Mouse (Mus musculus): ENCODE measurements around the gene Cib3. TPM values are rescaled to one million over a fixed set of nuclear protein-coding genes. Genes with fewer than 3 reads are reported as not detected.
A peak's percentile ranks its signal among the peaks of the same experiment; 100 is the strongest.

The Cib3 gene
- total RNA-seq, 2 experiments from 2014 or later, result not detected

- DNase-seq (ENCODE audit: low spot score in 2 of 2), result no peak
Measured at GRCm38 (mm10) chr8:72211846-72212245, 791 bp downstream of the Cib3 start.

- DNase-seq (ENCODE audit: low spot score in 2 of 2), result no peak
Measured at GRCm38 (mm10) chr8:72210710-72211109, 1.9 kb downstream of the Cib3 start.

GRCm38 (mm10) chr8:72210222-72210621 lies 2.4 kb downstream of the Cib3 start:
- no peak for DNase-seq (ENCODE audit: low spot score in 2 of 2)

- no peak for DNase-seq (ENCODE audit: low spot score in 2 of 2)
Measured at GRCm38 (mm10) chr8:72208582-72208981, 4.1 kb downstream of the Cib3 start.

DNA sequence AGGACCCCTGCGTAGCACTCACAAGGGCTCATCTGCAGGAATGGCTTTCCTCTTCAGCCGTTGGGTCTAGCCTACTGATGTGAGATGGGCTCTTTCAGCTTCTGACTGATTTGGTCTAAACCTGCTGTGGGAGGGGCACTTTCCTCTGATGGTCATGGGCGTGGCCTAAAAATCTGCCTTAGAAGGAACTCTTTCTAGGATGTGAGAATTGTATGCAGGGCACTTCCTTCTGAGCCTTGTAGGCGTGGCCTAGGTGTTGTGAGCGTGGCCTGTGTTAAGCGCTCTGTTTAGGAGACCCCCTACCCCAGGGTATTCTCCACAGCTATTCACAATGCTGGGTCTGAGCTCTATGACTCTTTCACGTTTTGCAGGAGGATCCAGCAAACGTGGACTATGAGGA lies 14.6 kb downstream of the Cib3 start:
- DNase-seq (ENCODE audit: low spot score in 2 of 2), result no peak

DNA sequence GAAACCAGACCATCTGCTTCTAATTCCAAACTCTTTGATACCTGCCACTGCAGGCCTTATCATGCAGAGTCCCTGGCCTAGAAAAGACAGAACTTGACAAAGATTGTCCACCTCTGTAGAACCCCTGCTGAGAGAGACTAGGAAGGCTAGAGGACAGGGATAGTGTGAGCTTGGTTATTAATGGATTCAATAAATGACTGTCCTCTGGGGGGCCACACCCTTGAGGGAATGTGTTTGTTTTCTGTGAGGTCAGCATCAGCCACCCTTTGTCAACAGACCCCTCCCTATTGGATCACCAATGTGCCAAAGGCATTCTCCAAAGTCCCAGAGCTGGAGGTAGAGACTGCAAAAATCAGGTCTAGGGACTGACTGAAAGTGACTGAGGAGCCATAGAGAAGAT lies 20.6 kb downstream of the Cib3 start:
- no peak for DNase-seq (ENCODE audit: low spot score in 2 of 2)

- DNase-seq (ENCODE audit: low spot score in 2 of 2), result no peak
Measured at GRCm38 (mm10) chr8:72190215-72190539, 22.5 kb downstream of the Cib3 start.

DNA sequence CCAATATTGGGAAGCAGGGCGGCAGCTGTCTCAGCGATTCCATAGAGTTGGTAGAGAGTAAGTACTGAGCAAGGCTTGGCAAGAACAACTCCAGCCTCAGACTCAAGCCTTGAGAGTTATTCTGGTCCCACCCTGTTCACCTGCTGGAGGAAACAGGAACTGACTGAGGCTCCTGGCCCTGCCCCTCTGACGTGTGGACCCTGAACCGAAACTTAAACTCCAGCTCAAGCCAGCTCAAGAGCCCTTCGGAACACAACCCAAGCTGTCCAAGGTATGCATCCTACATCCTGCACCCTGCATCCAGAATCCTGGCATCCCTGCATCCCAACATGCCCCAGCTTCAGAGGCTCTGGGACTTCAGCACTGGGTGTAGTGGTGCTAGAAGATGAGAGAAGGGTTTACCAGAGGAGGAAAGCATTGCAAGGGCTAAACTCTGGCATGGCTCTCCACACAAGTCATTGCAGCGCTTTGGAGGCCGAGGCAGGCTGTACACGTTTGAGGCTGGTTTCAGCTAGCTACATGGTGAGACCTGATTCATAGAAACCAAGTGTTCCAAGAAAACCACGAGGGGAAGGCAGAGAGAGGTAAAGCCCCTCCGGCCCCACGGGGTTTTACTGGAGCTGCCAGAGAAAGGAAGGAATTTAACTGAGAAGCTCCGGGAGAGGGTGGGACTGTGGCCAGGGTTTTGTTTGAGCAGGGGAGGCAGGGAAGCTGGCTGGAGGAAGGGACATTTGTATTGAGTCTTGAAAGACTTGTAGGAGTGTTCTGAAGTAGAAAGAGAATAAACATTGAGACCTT lies 23.0 kb downstream of the Cib3 start, which contains the start of gene Hsh2d:
Gene Hsh2d (plus strand): TSS at position 222 of the 798 bp plus-strand sequence.
- no peak for DNase-seq (ENCODE audit: low spot score in 2 of 2)

DNA sequence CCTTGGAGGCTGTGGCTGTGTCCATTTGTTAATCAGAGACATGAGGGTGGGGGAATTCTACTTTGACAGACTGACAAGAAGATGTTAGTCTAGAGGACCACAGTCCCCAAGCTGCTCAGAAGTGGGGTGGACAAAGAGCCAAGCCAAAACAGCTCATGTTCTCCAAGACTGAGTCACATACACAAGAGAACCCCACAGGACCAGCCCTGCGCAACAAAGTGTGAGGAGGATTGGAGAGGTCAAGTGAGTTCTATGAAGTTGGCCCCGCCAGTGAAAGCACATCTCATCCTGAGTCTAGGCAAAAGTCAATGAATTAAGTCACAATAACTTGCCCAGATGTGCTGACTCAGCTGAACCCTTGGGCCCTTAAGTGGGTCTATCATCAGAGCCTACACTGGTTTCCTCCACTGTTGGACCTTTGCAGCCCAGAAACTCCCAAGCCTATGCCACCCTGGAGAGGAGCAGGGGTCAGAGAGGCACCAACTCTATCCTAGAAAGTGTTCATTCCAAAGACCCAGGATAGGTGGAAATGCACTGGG lies 24.8 kb downstream of the Cib3 start:
- DNase-seq (ENCODE audit: low spot score in 2 of 2), result no peak

- no peak for DNase-seq (ENCODE audit: low spot score in 2 of 2)
Measured at GRCm38 (mm10) chr8:72183554-72184202, 29.0 kb downstream of the Cib3 start.

- DNase-seq (ENCODE audit: low spot score in 2 of 2), result peak; percentile 71 to 85
Measured at GRCm38 (mm10) chr8:72177346-72177925, 35.2 kb downstream of the Cib3 start.

GRCm38 (mm10) chr8:72169681-72170249 lies 42.9 kb downstream of the Cib3 start:
- no peak for DNase-seq (ENCODE audit: low spot score in 2 of 2)

- no peak for DNase-seq (ENCODE audit: low spot score in 2 of 2)
Measured at GRCm38 (mm10) chr8:72169098-72169668, 43.5 kb downstream of the Cib3 start.

DNA sequence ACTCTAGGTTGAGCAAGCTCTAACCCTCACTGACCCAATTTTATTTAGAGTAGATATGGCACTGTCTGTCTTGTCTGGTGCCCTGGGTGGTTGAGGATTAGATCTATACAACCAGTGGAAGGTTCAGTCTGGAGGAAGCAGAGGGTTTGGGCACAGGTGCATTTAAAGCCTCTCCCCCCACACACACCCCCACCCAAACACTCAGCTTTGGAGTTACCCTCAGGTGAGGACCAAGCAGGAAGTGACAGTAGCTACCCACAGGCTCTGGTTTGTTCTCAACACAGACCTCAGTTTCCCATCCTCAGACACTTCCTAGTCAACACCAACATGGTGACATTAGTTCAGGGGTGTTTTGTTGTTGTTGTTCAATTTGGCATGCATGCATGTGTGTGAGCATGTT lies 49.8 kb downstream of the Cib3 start:
- DNase-seq (ENCODE audit: low spot score in 2 of 2), result no peak

- peak; percentile 98 to 99 for DNase-seq (ENCODE audit: low spot score in 2 of 2)
Measured at GRCm38 (mm10) chr8:72160707-72161697, 51.6 kb downstream of the Cib3 start, which contains the start of gene Rab8a. Gene Rab8a (plus strand): TSS chr8:72161200.

DNA sequence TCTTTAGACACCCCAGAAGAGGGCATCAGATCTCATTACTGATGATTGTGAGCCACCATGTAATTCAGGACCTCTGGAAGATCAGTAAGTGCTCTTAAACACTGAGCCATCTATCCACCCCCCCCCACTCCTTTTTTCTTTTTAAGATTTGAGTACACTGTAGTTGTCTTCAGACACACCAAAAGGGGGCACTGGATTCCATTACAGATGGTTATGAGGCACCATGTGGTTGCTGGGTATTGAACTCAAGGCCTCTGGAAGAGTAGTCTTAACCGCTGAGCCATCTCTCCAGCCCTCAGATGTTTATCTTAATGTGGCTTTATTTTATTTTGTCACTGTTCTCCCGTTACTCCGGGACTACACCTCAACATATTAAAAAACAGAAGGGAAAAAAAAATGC lies 52.6 kb downstream of the Cib3 start:
- no peak for DNase-seq (ENCODE audit: low spot score in 2 of 2)

DNA sequence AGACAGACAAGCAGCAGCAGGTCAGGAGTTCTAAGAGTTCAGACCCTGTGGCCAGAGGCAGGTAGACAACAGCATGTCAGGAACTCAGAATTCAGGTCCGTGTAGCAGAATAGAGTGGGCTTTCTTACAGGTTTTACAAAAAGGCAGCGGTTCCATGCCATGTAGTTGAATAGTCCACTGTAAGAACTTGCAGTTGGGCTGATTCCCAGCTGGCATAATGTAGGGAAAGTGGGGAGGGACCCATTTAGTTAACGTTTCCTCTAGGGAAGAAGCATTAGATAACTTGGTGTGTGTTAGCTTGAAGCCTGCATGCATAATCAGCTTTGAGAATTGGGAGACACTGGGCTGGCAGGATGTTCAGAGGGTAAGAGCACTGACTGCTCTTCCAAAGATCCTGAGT lies 53.9 kb downstream of the Cib3 start:
- DNase-seq (ENCODE audit: low spot score in 2 of 2), result no peak

DNA sequence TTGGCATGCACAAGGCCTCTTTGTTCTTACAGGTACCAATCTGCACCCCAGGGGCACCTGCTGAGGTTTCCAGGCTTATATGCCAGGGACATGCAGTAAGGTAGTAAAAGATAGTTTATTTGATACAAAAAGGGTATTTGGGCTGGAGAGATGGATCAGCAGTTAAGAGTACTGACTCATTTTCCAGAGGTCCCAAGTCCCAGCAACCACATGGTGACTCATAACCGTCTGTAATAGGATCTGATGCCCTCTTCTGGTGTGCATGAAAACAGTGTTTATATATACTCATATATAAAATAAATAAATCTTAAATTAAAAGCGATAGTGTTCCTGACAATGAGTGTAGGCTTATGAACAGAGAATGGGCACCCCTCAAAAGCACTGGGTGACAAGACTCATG lies 54.5 kb downstream of the Cib3 start:
- no peak for DNase-seq (ENCODE audit: low spot score in 2 of 2)
